Mouse (Mus musculus) hindbrain, embryonic 16.5 days (tissue): ENCODE measurements around the gene Ckap2l. TPM values are rescaled to one million over a fixed set of nuclear protein-coding genes. Genes with fewer than 3 reads are reported as not detected.

Experiments
- ATAC-seq: fragments of 200-750 bp; cut with Nextera tagmentation; 2 replicates; pipeline ENCODE4 v1.8.0; 2017; ENCODE audit warnings: moderate TSS enrichment, moderate library complexity
- H3K27ac ChIP-seq: fragments of 300-500 bp; sonication (generic); 2 replicates; pipeline ENCODE4 v1.5.1; 2014; ENCODE audit warnings: low read depth, mild to moderate bottlenecking, control low read depth, low read length, moderate library complexity
- H3K27me3 ChIP-seq: fragments of 300-500 bp; sonication (generic); replicated peaks from 2 replicates; pipeline ENCODE4 v1.6.1; 2014; ENCODE audit warnings: low read length; ENCODE audit not compliant: control insufficient read depth, insufficient read depth
- H3K36me3 ChIP-seq: fragments of 300-500 bp; sonication (generic); 2 replicates; pipeline ENCODE4 v1.6.1; 2014; ENCODE audit warnings: mild to moderate bottlenecking, low read length, moderate library complexity, mixed read lengths; ENCODE audit not compliant: control insufficient read depth, insufficient read depth
- H3K4me1 ChIP-seq: fragments of 300-500 bp; sonication (generic); 2 replicates; pipeline ENCODE4 v1.6.1; 2014; ENCODE audit warnings: low read depth, low read length; ENCODE audit not compliant: control insufficient read depth, insufficient read depth
- H3K4me2 ChIP-seq: fragments of 300-500 bp; sonication (generic); 2 replicates; pipeline ENCODE4 v1.6.1; 2014; ENCODE audit warnings: mild to moderate bottlenecking, low read length, control low read depth, moderate library complexity
- H3K4me3 ChIP-seq: fragments of 300-500 bp; sonication (generic); 2 replicates; pipeline ENCODE4 v1.5.1; 2014; ENCODE audit warnings: mild to moderate bottlenecking, low read length, control low read depth, moderate library complexity
- H3K9ac ChIP-seq: fragments of 300-500 bp; sonication (generic); 2 replicates; pipeline ENCODE4 v1.6.1; 2014; ENCODE audit warnings: low read depth, mild to moderate bottlenecking, control low read depth, low read length, moderate library complexity
- H3K9me3 ChIP-seq: fragments of 300-500 bp; sonication (generic); 2 replicates; pipeline ENCODE4 v1.6.1; 2014; ENCODE audit warnings: mild to moderate bottlenecking, low read length, moderate library complexity; ENCODE audit not compliant: control insufficient read depth
- WGBS: fragments of 180-500 bp; shearing (Covaris S2); extraction: QIAGEN DNeasy Blood & Tissue Kit; methylation state at CpG from one replicate; pipeline ENCODE4 v1.1.7; 2014; 5-methylcytosine and 5-hydroxymethylcytosine counted together
- polyA plus RNA-seq: library from polyadenylated mRNA; unstranded; fragments of >200 nt; fragmentation: Nextera tagmentation; extraction: Ambion mirVana; gene quantifications from 2 replicates; pipeline ENCODE4 v1.2.1, GENCODE M21; 2015

The Ckap2l gene
- 9.7 and 13.3 TPM in 2 replicates for polyA plus RNA-seq

DNA sequence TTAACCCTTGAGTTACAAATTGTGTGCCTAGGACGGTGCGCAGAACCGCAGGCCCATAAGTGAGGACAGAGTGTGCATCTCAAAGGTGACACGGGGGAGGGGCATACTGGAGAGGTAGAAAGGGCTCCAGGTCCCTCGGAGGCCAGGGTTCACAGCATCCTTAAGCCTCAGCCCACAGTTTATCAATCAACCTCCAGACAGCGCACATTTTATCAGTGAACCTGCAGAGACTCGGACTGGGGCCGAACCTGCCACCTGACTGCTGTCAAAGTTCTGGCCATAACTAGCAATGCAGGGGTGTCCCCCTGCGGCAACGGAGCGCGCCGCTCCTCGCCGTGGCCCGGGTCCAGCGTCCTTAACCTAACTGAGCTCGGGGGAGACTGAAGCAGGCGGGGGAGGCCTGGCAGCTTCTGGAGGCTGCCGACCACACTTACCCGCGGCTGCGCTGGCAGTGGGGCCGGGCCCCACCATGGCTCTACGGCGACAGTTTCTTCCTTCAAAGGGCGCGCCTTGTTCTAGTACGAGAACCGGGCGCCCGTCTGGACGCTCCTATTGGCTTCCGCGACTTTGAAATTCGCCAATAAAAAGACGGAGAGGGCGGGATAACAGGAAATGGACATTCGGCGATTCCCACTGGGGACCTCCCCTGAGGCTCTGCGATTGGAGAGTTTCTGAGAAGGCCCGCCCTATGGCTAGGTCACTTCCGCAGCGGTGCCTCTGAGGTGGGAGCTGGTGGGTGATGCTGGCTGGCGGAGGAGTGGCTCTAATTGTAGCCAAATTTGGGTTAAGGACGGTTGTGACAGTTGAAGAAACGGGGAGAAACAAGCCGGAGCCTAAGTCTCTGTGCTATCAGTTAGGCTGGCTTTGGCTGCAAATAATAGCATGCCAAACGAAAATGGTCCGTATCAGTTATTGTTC is at the start of gene Ckap2l:
Gene Ckap2l, minus strand, starts transcription at position 542 of the 918 bp plus-strand sequence.
- Histone ChIP-seq H3K9me3 (no peaks in the 10 kb centered on the region), H3K27ac (peak within 1 kb of the TSS; percentile 92), H3K9ac (peak within 1 kb of the TSS; percentile 84), H3K4me2 (peak within 1 kb of the TSS; percentile 86), H3K4me1 (peaks cover 6% of the 10 kb centered on the region), H3K4me3 (peak within 1 kb of the TSS; percentile 93), H3K36me3 (no peaks in the 10 kb centered on the region), H3K27me3 (no peaks in the 10 kb centered on the region)
- ATAC-seq, result peak; percentile 100
- under 1% methylated on average over 50 of the region's 50 CpGs for WGBS

DNA sequence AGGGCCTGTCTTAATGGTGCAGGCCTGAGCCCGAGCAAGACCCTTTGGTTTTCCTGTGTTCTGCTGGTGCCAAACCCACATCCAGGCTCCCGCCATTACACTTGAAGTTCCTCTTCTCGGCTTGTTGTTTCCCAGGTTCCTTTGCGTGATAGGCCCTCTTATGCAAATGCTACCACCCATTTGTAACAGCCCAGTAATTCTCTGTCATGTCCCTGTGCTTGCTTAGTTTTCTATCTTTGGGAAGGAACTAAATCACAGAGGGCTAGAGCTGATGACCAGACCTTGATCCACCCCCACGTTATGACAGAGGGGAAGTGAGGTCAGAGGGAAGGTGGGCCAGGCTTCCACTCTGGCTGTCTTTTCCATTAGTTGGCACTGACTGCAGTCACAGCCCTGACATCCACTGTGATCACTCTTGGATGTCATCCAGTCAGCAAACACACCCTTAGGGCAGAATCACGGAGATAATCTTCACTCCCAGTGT is 41.2 kb upstream of the Ckap2l start:
- Histone ChIP-seq H3K4me3 (no peak overlapping the region), H3K4me1 (no peaks in the 10 kb centered on the region), H3K27ac (no peak overlapping the region), H3K9ac (no peak overlapping the region), H3K36me3 (no peaks in the 10 kb centered on the region), H3K9me3 (no peaks in the 10 kb centered on the region), H3K4me2 (no peak overlapping the region), H3K27me3 (no peaks in the 10 kb centered on the region)
- WGBS, result 81% methylated on average over 6 of the region's 6 CpGs
- no peak for ATAC-seq

DNA sequence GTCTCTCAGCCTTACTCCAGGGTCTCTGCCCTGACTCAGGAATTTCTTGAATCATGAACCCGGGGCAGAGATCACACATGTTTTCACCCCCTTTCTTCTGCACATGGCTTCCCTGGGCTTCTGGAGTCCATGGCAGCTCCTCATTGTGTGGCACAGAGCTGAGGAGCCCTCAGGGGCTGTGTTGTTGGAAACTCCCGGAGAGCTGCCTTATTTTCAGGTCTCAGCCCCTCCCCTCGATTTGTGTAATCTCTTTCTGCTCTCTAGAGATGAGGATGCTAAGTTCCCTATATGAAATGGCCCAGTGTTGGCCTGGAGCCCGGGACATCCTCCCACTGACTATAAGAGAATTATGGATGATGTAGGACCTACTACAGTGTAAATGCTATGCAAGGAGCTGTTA is 36.5 kb upstream of the Ckap2l start:
- 60% methylated on average over 4 of the region's 4 CpGs for WGBS
- no peaks in the 10 kb centered on the region for H3K9me3 ChIP-seq
- no peak overlapping the region for H3K4me3 ChIP-seq
- no peak overlapping the region for H3K4me2 ChIP-seq
- H3K4me1 ChIP-seq, result no peaks in the 10 kb centered on the region
- H3K36me3 ChIP-seq, result no peaks in the 10 kb centered on the region
- no peak overlapping the region for H3K9ac ChIP-seq
- H3K27me3 ChIP-seq, result no peaks in the 10 kb centered on the region
- no peak overlapping the region for H3K27ac ChIP-seq
- no peak for ATAC-seq

DNA sequence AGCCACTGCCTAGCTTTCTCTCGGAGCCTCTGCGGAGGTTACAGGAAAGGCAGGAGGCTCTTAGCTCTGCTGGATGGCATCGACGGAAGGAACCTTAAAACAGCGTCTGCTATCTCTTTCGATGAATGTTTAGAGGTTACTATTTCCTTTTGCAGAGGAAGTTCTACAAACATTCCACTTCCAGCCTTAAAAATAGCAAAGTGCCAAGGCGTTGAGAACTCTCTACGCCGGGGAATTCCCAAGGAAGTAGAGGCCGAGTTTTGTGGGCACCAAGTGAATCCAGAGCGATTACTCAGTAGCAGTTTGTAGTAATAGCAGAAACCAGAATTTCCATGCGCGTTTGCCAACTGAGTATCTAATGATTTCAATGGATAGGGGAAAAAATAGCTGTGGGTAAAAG is 33.5 kb upstream of the Ckap2l start:
- H3K36me3 ChIP-seq, result no peaks in the 10 kb centered on the region
- H3K4me1 ChIP-seq, result no peaks in the 10 kb centered on the region
- H3K9ac ChIP-seq, result no peak overlapping the region
- H3K4me3 ChIP-seq, result no peak overlapping the region
- H3K27ac ChIP-seq, result no peak overlapping the region
- no peaks in the 10 kb centered on the region for H3K9me3 ChIP-seq
- no peak for ATAC-seq
- no peak overlapping the region for H3K4me2 ChIP-seq
- no peaks in the 10 kb centered on the region for H3K27me3 ChIP-seq
- WGBS, result 91% methylated on average over 13 of the region's 13 CpGs

DNA sequence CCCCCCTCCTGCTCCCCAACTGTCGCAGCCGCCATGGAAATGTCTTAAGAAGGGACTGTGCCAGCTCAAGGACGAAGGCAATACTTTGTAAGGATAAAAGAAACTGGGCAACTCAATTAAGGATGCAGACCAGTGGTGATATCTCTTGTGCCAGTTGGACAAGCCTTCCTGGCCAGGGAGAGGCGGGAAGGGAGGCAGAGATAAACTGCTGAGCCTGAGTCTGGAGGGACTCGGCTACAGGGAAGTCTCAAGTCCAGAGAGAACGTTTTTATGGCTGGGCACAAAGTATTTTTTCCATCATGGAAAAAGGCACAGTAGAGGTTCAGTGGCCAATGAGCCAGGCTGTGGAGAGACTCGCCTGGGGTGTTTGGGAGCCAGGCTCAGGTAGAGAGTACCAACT is 33.0 kb upstream of the Ckap2l start:
- no peaks in the 10 kb centered on the region for H3K9me3 ChIP-seq
- H3K36me3 ChIP-seq, result no peaks in the 10 kb centered on the region
- H3K4me2 ChIP-seq, result no peak overlapping the region
- H3K4me1 ChIP-seq, result no peaks in the 10 kb centered on the region
- no peaks in the 10 kb centered on the region for H3K27me3 ChIP-seq
- no peak overlapping the region for H3K9ac ChIP-seq
- ATAC-seq, result no peak
- 72% methylated on average over 7 of the region's 7 CpGs for WGBS
- no peak overlapping the region for H3K4me3 ChIP-seq
- no peak overlapping the region for H3K27ac ChIP-seq

DNA sequence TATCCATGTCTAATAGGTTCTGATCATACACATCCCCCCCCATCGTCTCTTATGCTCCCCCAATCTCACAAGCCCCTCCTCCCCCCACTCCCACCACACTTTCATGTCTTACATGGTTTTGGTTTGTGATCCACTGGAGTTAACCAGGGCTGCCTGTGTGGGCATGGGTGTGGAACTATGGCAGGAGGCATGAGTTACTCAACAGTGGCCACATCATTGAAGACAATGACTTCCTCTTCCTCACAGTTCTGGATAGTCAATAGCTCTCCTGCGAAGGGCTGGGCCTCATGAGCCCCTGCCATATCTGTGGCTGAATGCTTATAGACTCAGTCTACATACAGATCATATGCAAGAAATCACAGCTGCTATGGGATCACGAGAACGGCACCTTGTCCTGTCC is 31.2 kb upstream of the Ckap2l start:
- Histone ChIP-seq H3K27ac (no peak overlapping the region), H3K9me3 (no peaks in the 10 kb centered on the region), H3K4me3 (no peak overlapping the region), H3K9ac (no peak overlapping the region), H3K27me3 (no peaks in the 10 kb centered on the region), H3K4me2 (no peak overlapping the region), H3K4me1 (no peaks in the 10 kb centered on the region), H3K36me3 (no peaks in the 10 kb centered on the region)
- no peak for ATAC-seq
- WGBS, result 85% methylated on average over 4 of the region's 4 CpGs

DNA sequence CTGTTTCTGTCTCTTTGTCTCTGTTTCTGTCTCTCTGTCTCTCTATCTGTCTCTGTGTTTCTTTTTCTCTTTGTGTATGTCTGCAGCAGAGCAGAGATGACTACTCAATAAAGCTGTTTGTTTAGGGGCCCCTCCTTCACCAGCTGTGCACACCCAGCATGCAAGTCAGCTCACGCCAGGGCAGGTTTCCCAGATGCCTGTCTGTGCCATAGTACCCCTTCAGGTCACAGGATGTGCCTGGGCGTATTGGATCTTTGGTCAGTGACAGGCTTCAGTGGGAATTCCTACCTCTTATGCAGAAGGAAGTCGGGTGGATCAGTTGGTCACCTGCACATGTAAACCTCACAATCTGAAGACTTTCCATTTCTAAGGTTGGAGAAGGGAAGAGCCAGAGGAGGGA is 27.2 kb upstream of the Ckap2l start:
- H3K4me2 ChIP-seq, result no peak overlapping the region

DNA sequence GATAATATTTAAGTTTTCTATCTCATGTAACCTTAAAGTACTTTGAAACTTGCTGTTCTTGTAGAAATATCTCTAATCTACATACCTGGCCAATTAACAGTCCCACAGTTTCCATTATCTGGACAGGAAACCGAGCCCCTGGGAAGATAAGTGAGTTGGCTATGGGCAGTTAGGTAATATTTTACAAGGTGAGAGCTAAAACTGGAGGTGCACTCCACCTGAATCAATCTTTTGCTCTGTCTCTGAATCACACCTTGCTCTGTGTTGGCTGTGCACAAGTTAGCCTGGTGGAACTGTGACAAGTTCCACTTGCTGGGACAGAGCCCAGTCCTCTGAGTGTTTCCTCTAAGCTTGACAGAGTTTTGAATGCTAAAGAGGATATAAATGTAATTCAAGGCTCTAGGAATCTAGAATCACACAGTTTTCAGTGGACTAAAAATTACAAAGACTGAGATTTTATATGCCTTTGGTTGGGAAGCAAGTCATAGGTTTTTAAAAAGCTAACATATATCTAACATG is 25.2 kb upstream of the Ckap2l start:
- Histone ChIP-seq H3K27me3 (no peaks in the 10 kb centered on the region), H3K4me3 (no peak overlapping the region), H3K4me2 (no peak overlapping the region), H3K9me3 (no peaks in the 10 kb centered on the region), H3K9ac (no peak overlapping the region), H3K36me3 (no peaks in the 10 kb centered on the region), H3K4me1 (no peaks in the 10 kb centered on the region), H3K27ac (no peak overlapping the region)
- no peak for ATAC-seq
- 73% methylated on average over 1 of the region's 1 CpGs for WGBS

More for the DNA sequence above, 27.2 kb upstream of the Ckap2l start:
- Histone ChIP-seq H3K9me3 (no peaks in the 10 kb centered on the region), H3K36me3 (no peaks in the 10 kb centered on the region), H3K27ac (no peak overlapping the region), H3K4me3 (no peak overlapping the region), H3K9ac (no peak overlapping the region), H3K27me3 (no peaks in the 10 kb centered on the region), H3K4me1 (no peaks in the 10 kb centered on the region)
- no peak for ATAC-seq
- 89% methylated on average over 3 of the region's 3 CpGs for WGBS

DNA sequence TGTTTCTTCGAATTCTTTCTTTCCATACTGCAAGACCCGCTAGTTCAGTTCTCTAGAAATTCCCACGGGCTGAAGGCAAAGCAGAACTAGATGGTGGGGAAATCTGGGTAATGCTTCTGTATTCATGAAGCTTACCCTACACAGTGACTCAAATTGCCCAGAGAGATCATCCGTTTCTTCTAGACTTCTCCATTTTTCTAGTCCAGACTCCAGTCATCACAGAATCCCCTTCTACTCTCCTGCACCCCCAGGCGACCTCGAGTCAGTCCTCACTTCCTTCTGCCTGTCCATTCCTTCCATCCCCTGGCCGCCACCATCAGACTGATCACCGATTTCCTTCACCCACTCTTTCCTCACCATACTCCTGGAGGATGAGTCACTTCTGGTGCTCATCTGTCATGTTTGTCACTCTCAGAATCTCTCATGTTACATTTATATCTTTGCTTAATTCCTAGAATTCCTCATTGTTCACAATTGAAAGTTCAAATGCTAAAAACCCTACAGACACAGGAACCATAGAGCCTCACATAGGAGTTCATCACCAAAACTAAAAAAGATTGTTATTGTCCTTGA is 23.1 kb upstream of the Ckap2l start:
- H3K4me2 ChIP-seq, result no peak overlapping the region
- no peaks in the 10 kb centered on the region for H3K9me3 ChIP-seq
- H3K27me3 ChIP-seq, result no peaks in the 10 kb centered on the region
- no peak overlapping the region for H3K9ac ChIP-seq
- no peak overlapping the region for H3K27ac ChIP-seq
- no peak for ATAC-seq
- 84% methylated on average over 8 of the region's 8 CpGs for WGBS
- H3K4me1 ChIP-seq, result no peaks in the 10 kb centered on the region
- H3K4me3 ChIP-seq, result no peak overlapping the region
- H3K36me3 ChIP-seq, result no peaks in the 10 kb centered on the region
